Mouse (Mus musculus) liver, embryonic 14.5 days (tissue): Measurements from ENCODE around the gene Fbxw21. TPM values are rescaled to one million over a fixed set of nuclear protein-coding genes. Genes with fewer than 3 reads are reported as not detected.

Experiments
- ATAC-seq: fragments of 200-750 bp; cut with Nextera tagmentation; 2 replicates; pipeline ENCODE4 v1.8.0; 2017; ENCODE audit warnings: moderate number of reproducible peaks, mild to moderate bottlenecking, moderate library complexity; ENCODE audit not compliant: insufficient read depth
- DNase-seq, 3 experiments: peaks; one replicate each; pipeline ENCODE4 v3.0.0-alpha.2; 2012 to 2013; ENCODE audit warnings: low read depth in 3 of 3, low spot score in 3 of 3
- H3K27ac ChIP-seq: fragments of 300-500 bp; sonication (generic); 2 replicates; pipeline ENCODE4 v1.5.1; 2014; ENCODE audit warnings: moderate library complexity, mild to moderate bottlenecking, control low read depth, inconsistent platforms
- H3K27me3 ChIP-seq: fragments of 300-500 bp; sonication (generic); 2 replicates; pipeline ENCODE4 v1.6.1; 2014; ENCODE audit warnings: mild to moderate bottlenecking, low read length, moderate library complexity; ENCODE audit not compliant: control insufficient read depth, insufficient read depth
- H3K36me3 ChIP-seq: fragments of 300-500 bp; sonication (generic); replicated peaks from 2 replicates; pipeline ENCODE4 v1.6.1; 2014; ENCODE audit warnings: low read depth; ENCODE audit not compliant: control insufficient read depth, insufficient read depth
- H3K4me1 ChIP-seq, 2 experiments: fragments of 200-500 bp in 1 of 2; fragments of 300-500 bp in 1 of 2; sonication (generic) in 1 of 2; replicated peaks; 2 replicates each; pipeline ENCODE4 v1.6.1; 2012 to 2014; ENCODE audit warnings: antibody characterized with exemption in 1 of 2, inconsistent platforms in 1 of 2, low read length in 1 of 2; ENCODE audit not compliant: control insufficient read depth in 2 of 2, insufficient read depth in 2 of 2
- H3K4me2 ChIP-seq: fragments of 300-500 bp; sonication (generic); 2 replicates; pipeline ENCODE4 v1.6.1; 2014; ENCODE audit warnings: low read depth, mild to moderate bottlenecking, control low read depth, moderate library complexity
- H3K4me3 ChIP-seq, 2 experiments: fragments of 200-500 bp in 1 of 2; fragments of 300-500 bp in 1 of 2; sonication (generic) in 1 of 2; 2 replicates each; pipeline ENCODE4 v1.5.1; 2012 to 2014; ENCODE audit warnings: low read depth in 2 of 2, low read length in 2 of 2, mild to moderate bottlenecking in 2 of 2, control low read depth in 1 of 2, inconsistent platforms in 1 of 2, moderate library complexity in 1 of 2; ENCODE audit not compliant: insufficient read depth in 1 of 2
- H3K9ac ChIP-seq: fragments of 300-500 bp; sonication (generic); replicated peaks from 2 replicates; pipeline ENCODE4 v1.6.1; 2014; ENCODE audit warnings: mild to moderate bottlenecking, control low read depth, moderate library complexity
- H3K9me3 ChIP-seq: fragments of 300-500 bp; sonication (generic); 2 replicates; pipeline ENCODE4 v1.6.1; 2016; ENCODE audit warnings: low read length, mixed read lengths; ENCODE audit not compliant: control insufficient read depth
- CTCF ChIP-seq: IDR thresholded peaks from 2 replicates; pipeline ENCODE4 v1.5.1; 2016; ENCODE audit warnings: antibody characterized with exemption, low read depth, control low read depth
- EP300 ChIP-seq: IDR thresholded peaks from 2 replicates; pipeline ENCODE4 v1.6.1; 2016; ENCODE audit warnings: antibody characterized with exemption, low read depth
- WGBS: fragments of 180-500 bp; shearing (Covaris S2); extraction: QIAGEN DNeasy Blood & Tissue Kit; methylation state at CpG from one replicate; pipeline ENCODE4 v1.1.7; 2014; ENCODE audit not compliant: insufficient replicate concordance; 5-methylcytosine and 5-hydroxymethylcytosine counted together
- polyA plus RNA-seq, 2 experiments: library from polyadenylated mRNA; depleted of rRNA in 1 of 2; stranded (reverse) in 1 of 2; unstranded in 1 of 2; fragments of >200 nt; fragmentation: Nextera tagmentation in 1 of 2; extraction: Ambion mirVana in 1 of 2; gene quantifications; 2 replicates each; pipeline versions ENCODE4 v1.2.1 to v1.2.3; 2012 to 2014

The Fbxw21 gene
- polyA plus RNA-seq, 2 experiments: not detected

- Histone ChIP-seq H3K36me3 (peaks cover 12% of the 10 kb centered on the region), H3K4me1 (peaks cover 0 to 6% of the 10 kb centered on the region in 2 experiments; a peak in 1 of 4 replicates), H3K9me3 (no peaks in the 10 kb centered on the region), H3K27me3 (peaks cover 28% of the 10 kb centered on the region), H3K4me2 (no peak overlapping the region), H3K27ac (no peak overlapping the region), H3K4me3 (no peak overlapping the region), H3K9ac (no peak overlapping the region)
- WGBS: 85% methylated on average over 8 of the region's 8 CpGs
- no peak for ATAC-seq
- DNase-seq: no peak
- TF ChIP-seq CTCF (no peak), EP300 (no peak)
These were observed 70.0 kb downstream of the Fbxw21 start for GRCm38 (mm10) chr9:109091802-109092201.

DNA sequence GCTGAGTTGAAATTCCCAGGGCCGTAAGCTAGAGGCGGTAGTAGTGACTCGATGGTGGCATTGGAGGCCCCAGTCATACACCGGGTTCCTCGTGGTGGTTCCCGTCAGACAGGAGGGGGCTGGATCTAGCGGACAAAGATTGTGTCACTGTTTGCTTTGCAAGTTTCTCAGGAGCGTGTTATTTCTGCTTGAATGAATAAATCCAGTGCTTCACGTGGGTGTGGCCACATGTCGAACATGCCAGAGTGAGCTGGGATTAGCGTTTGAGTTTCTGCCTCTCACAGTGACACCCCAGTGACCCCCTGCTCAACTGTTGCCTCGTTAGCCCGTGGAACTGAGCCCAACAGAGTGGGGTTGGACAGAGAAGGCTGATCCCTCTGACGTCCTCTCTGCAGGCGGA is 71.4 kb downstream of the Fbxw21 start:
- Histone ChIP-seq H3K36me3 (peaks cover 12% of the 10 kb centered on the region), H3K9ac (no peak overlapping the region), H3K9me3 (no peaks in the 10 kb centered on the region), H3K4me1 (peaks cover 0 to 5% of the 10 kb centered on the region in 2 experiments; a peak in 1 of 4 replicates), H3K27me3 (peaks cover 14% of the 10 kb centered on the region), H3K4me3 (no peak overlapping the region), H3K27ac (no peak overlapping the region), H3K4me2 (no peak overlapping the region)
- WGBS: 73% methylated on average over 15 of the region's 15 CpGs
- DNase-seq (no peak), ATAC-seq (no peak)
- no peak for TF ChIP-seq CTCF
- no peak for TF ChIP-seq EP300

Other genes starting within 250 kb of the Fbxw21 start
- 0.08 TPM in 1 of 2 replicates, not detected in the other for gene Tmem89, start 247.4 kb downstream of the Fbxw21 start, polyA plus RNA-seq (2012; rRNA removed)
- gene Tmem89, start 247.4 kb downstream of the Fbxw21 start, polyA plus RNA-seq (2014; fragmentation: Nextera tagmentation; extraction: Ambion mirVana): not detected in 2 replicates
- gene Uqcrc1, start 225.4 kb downstream of the Fbxw21 start, polyA plus RNA-seq (2012; rRNA removed): 200 and 206 TPM in 2 replicates
- gene Uqcrc1, start 225.4 kb downstream of the Fbxw21 start, polyA plus RNA-seq (2014; fragmentation: Nextera tagmentation; extraction: Ambion mirVana): 297 and 318 TPM in 2 replicates
- gene Col7a1, start 208.5 kb downstream of the Fbxw21 start, polyA plus RNA-seq (2012; rRNA removed): 0.45 and 0.66 TPM in 2 replicates
- gene Col7a1, start 208.5 kb downstream of the Fbxw21 start, polyA plus RNA-seq (2014; fragmentation: Nextera tagmentation; extraction: Ambion mirVana): 0.29 and 0.30 TPM in 2 replicates
- 0.06 TPM in 2 replicates for gene Ucn2, start 176.0 kb downstream of the Fbxw21 start, polyA plus RNA-seq (2012; rRNA removed)
- not detected in 2 replicates for gene Ucn2, start 176.0 kb downstream of the Fbxw21 start, polyA plus RNA-seq (2014; fragmentation: Nextera tagmentation; extraction: Ambion mirVana)
- gene Pfkfb4, start 170.3 kb downstream of the Fbxw21 start, polyA plus RNA-seq (2012; rRNA removed): 2.1 TPM in 2 replicates
- 1.9 and 2.8 TPM in 2 replicates for gene Pfkfb4, start 170.3 kb downstream of the Fbxw21 start, polyA plus RNA-seq (2014; fragmentation: Nextera tagmentation; extraction: Ambion mirVana)
- 14.9 and 16.4 TPM in 2 replicates for gene Shisa5, start 123.5 kb downstream of the Fbxw21 start, polyA plus RNA-seq (2012; rRNA removed)
- 16.0 TPM in 2 replicates for gene Shisa5, start 123.5 kb downstream of the Fbxw21 start, polyA plus RNA-seq (2014; fragmentation: Nextera tagmentation; extraction: Ambion mirVana)
- 12.0 and 14.1 TPM in 2 replicates for gene Trex1, start 102.3 kb downstream of the Fbxw21 start, polyA plus RNA-seq (2012; rRNA removed)
- 5.0 and 6.1 TPM in 2 replicates for gene Trex1, start 102.3 kb downstream of the Fbxw21 start, polyA plus RNA-seq (2014; fragmentation: Nextera tagmentation; extraction: Ambion mirVana)
- 5.3 and 6.5 TPM in 2 replicates for gene Atrip, start 87.9 kb downstream of the Fbxw21 start, polyA plus RNA-seq (2012; rRNA removed)
- gene Atrip, start 87.9 kb downstream of the Fbxw21 start, polyA plus RNA-seq (2014; fragmentation: Nextera tagmentation; extraction: Ambion mirVana): 9.0 TPM in 2 replicates
- gene Ccdc51, start 79.5 kb downstream of the Fbxw21 start, polyA plus RNA-seq (2012; rRNA removed): 5.4 and 7.1 TPM in 2 replicates
- gene Ccdc51, start 79.5 kb downstream of the Fbxw21 start, polyA plus RNA-seq (2014; fragmentation: Nextera tagmentation; extraction: Ambion mirVana): 12.1 and 14.9 TPM in 2 replicates
- gene Tma7, start 79.5 kb downstream of the Fbxw21 start, polyA plus RNA-seq (2012; rRNA removed): 37.4 and 92.4 TPM in 2 replicates
- gene Tma7, start 79.5 kb downstream of the Fbxw21 start, polyA plus RNA-seq (2014; fragmentation: Nextera tagmentation; extraction: Ambion mirVana): 470 and 504 TPM in 2 replicates
- gene Plxnb1, start 66.7 kb downstream of the Fbxw21 start, polyA plus RNA-seq (2012; rRNA removed): 4.3 and 4.7 TPM in 2 replicates
- 2.8 and 2.9 TPM in 2 replicates for gene Plxnb1, start 66.7 kb downstream of the Fbxw21 start, polyA plus RNA-seq (2014; fragmentation: Nextera tagmentation; extraction: Ambion mirVana)
- not detected in 2 replicates for gene Fbxw13, start 33.9 kb upstream of the Fbxw21 start, polyA plus RNA-seq (2012; rRNA removed)
- not detected in 2 replicates for gene Fbxw13, start 33.9 kb upstream of the Fbxw21 start, polyA plus RNA-seq (2014; fragmentation: Nextera tagmentation; extraction: Ambion mirVana)
- 0.03 TPM in 1 of 2 replicates, not detected in the other for gene Fbxw20, start 72.7 kb upstream of the Fbxw21 start, polyA plus RNA-seq (2012; rRNA removed)
- gene Fbxw20, start 72.7 kb upstream of the Fbxw21 start, polyA plus RNA-seq (2014; fragmentation: Nextera tagmentation; extraction: Ambion mirVana): not detected in 2 replicates
- gene Fbxw14, start 125.6 kb upstream of the Fbxw21 start, polyA plus RNA-seq (2012; rRNA removed): not detected in 2 replicates
- gene Fbxw14, start 125.6 kb upstream of the Fbxw21 start, polyA plus RNA-seq (2014; fragmentation: Nextera tagmentation; extraction: Ambion mirVana): not detected in 2 replicates
- not detected in 2 replicates for gene Fbxw28, start 177.6 kb upstream of the Fbxw21 start, polyA plus RNA-seq (2012; rRNA removed)
- not detected in 2 replicates for gene Fbxw28, start 177.6 kb upstream of the Fbxw21 start, polyA plus RNA-seq (2014; fragmentation: Nextera tagmentation; extraction: Ambion mirVana)
- not detected in 2 replicates for gene Fbxw22, start 242.3 kb upstream of the Fbxw21 start, polyA plus RNA-seq (2012; rRNA removed)
- gene Fbxw22, start 242.3 kb upstream of the Fbxw21 start, polyA plus RNA-seq (2014; fragmentation: Nextera tagmentation; extraction: Ambion mirVana): not detected in 2 replicates